Mouse (Mus musculus) left cerebral cortex, adult 2 months (tissue): ENCODE results near the gene Gpr55. TPM values are rescaled to one million over a fixed set of nuclear protein-coding genes. Genes with fewer than 3 reads are reported as not detected.
"Not testable (repeated sequence)": the region's sequence is repeated elsewhere in the genome, so short reads cannot be mapped to it uniquely, and the experiment has no call there.

Experiments
- DNase-seq, 2 experiments: peaks; one replicate each; pipeline ENCODE4 v3.0.0; 2021 to 2022; ENCODE audit warnings: low spot score in 2 of 2, mixed read lengths in 1 of 2; ENCODE audit errors: extremely low spot score in 1 of 2
- H3K27ac ChIP-seq: fragments of 200-600 bp; 2 replicates; pipeline ENCODE4 v1.8.1; 2022
- H3K4me3 ChIP-seq: fragments of 200-600 bp; 2 replicates; pipeline ENCODE4 v1.8.1; 2022
- CTCF ChIP-seq: fragments of 200-600 bp; IDR thresholded peaks from 2 replicates; pipeline ENCODE4 v1.8.1; 2022; ENCODE audit warnings: antibody characterized with exemption, mild to moderate bottlenecking, moderate library complexity
- intact Hi-C: fragments of 180-260 bp; cut with DNase I; formaldehyde crosslinking; loops from one replicate; pipeline ENCODE4 v1.15.1; 2025
- long read RNA-seq, 2 experiments: library from polyadenylated mRNA; stranded (forward); transcript quantifications; one replicate each; pipeline ENCODE4 v2.0.0; 2021; ENCODE audit warnings: borderline mapping rate in 2 of 2
- total RNA-seq, 2 experiments: library from RNA; stranded (reverse); gene quantifications; 2 replicates each; pipeline ENCODE4 v1.2.3; 2021

Gpr55 gene
- total RNA-seq: under 1 TPM; 0.09 to 0.14 TPM
- long read RNA-seq, experiment 1: 0 reads
- long read RNA-seq, experiment 2: 0 reads

- intact Hi-C loops: no loop called here
- no peak for DNase-seq
- H3K27ac ChIP-seq: no peak within 1 kb of the TSS
- no peak within 1 kb of the TSS for H3K4me3 ChIP-seq
- no peak for TF ChIP-seq CTCF
Observed at GRCm38 (mm10) chr1:85960873-85961272, at the start of gene Gpr55. Gene Gpr55 (minus strand): TSS chr1:85961007.

- intact Hi-C loops: loop anchor here (1.0 kb wide), 2 partner anchors 72 to 153 kb away; no protein-coding TSS in a partner anchor
- TF ChIP-seq CTCF: peak; percentile 94
Observed at GRCm38 (mm10) chr1:86007778-86008177, 47.0 kb upstream of the Gpr55 start.

GRCm38 (mm10) chr1:86006040-86006439, 45.2 kb upstream of the Gpr55 start:
- Histone ChIP-seq H3K27ac (no peak overlapping the region), H3K4me3 (no peak overlapping the region)
- no peak for DNase-seq
- TF ChIP-seq CTCF: no peak
- intact Hi-C loops: no loop called here

More at GRCm38 (mm10) chr1:86007778-86008177, 47.0 kb upstream of the Gpr55 start:
- DNase-seq: peak; percentile 87 to 92
- H3K4me3 ChIP-seq: no peak overlapping the region
- H3K27ac ChIP-seq: no peak overlapping the region

- intact Hi-C loops: no loop called here
- Histone ChIP-seq H3K27ac (no peak overlapping the region), H3K4me3 (no peak overlapping the region)
- no peak for DNase-seq
- no peak for TF ChIP-seq CTCF
Observed at GRCm38 (mm10) chr1:86005540-86005939, 44.7 kb upstream of the Gpr55 start.

- TF ChIP-seq CTCF: no peak
- no peak overlapping the region for H3K4me3 ChIP-seq
- peak; percentile 40 to 47 for DNase-seq
- intact Hi-C loops: no loop called here
- peak overlapping the region; percentile 67 for H3K27ac ChIP-seq
Observed at GRCm38 (mm10) chr1:85999853-86000570, 39.2 kb upstream of the Gpr55 start.

GRCm38 (mm10) chr1:85998012-85998411, 37.2 kb upstream of the Gpr55 start:
- TF ChIP-seq CTCF: no peak

GRCm38 (mm10) chr1:85997221-85997620, 36.4 kb upstream of the Gpr55 start:
- no peak for TF ChIP-seq CTCF
- Histone ChIP-seq H3K4me3 (no peak overlapping the region), H3K27ac (no peak overlapping the region)
- intact Hi-C loops: no loop called here
- DNase-seq: no peak

More at GRCm38 (mm10) chr1:85998012-85998411, 37.2 kb upstream of the Gpr55 start:
- Histone ChIP-seq H3K27ac (no peak overlapping the region), H3K4me3 (no peak overlapping the region)
- intact Hi-C loops: no loop called here
- no peak for DNase-seq

GRCm38 (mm10) chr1:85993541-85993940, 32.7 kb upstream of the Gpr55 start:
- H3K27ac ChIP-seq: no peak overlapping the region
- DNase-seq: no peak
- intact Hi-C loops: no loop called here
- no peak overlapping the region for H3K4me3 ChIP-seq
- TF ChIP-seq CTCF: no peak

GRCm38 (mm10) chr1:85992175-85992574, 31.4 kb upstream of the Gpr55 start:
- H3K4me3 ChIP-seq: no peak overlapping the region
- DNase-seq: no peak
- no peak overlapping the region for H3K27ac ChIP-seq
- intact Hi-C loops: no loop called here
- TF ChIP-seq CTCF: no peak

GRCm38 (mm10) chr1:85988882-85989281, 28.1 kb upstream of the Gpr55 start:
- H3K4me3 ChIP-seq, DNase-seq, H3K27ac ChIP-seq, intact Hi-C loops: not testable (repeated sequence)

GRCm38 (mm10) chr1:85988351-85988750, 27.5 kb upstream of the Gpr55 start:
- no peak for DNase-seq

GRCm38 (mm10) chr1:85985784-85986183, 25.0 kb upstream of the Gpr55 start:
- Histone ChIP-seq H3K27ac (no peak overlapping the region), H3K4me3 (no peak overlapping the region)
- TF ChIP-seq CTCF: no peak
- intact Hi-C loops: no loop called here
- no peak for DNase-seq

More at GRCm38 (mm10) chr1:85988351-85988750, 27.5 kb upstream of the Gpr55 start:
- Histone ChIP-seq H3K27ac (no peak overlapping the region), H3K4me3 (no peak overlapping the region)
- intact Hi-C loops: no loop called here
- no peak for TF ChIP-seq CTCF

GRCm38 (mm10) chr1:85981738-85982357, 21.0 kb upstream of the Gpr55 start:
- intact Hi-C loops: no loop called here
- H3K4me3 ChIP-seq: no peak overlapping the region
- no peak for TF ChIP-seq CTCF
- no peak overlapping the region for H3K27ac ChIP-seq
- DNase-seq: no peak
